In genomic region chr2:49451637-49452211, GRCm38 (mm10) we compare ENCODE assay signal across 7 mouse cellular contexts. TPM values are rescaled to one million over a fixed set of nuclear protein-coding genes. Genes with fewer than 3 reads are reported as not detected.
DNase-seq lines count a peak whose midpoint lies in the region; ATAC-seq lines count a peak whose summit lies in the region.

No protein-coding gene starts in this region.

- DNase-seq in adrenal gland, postnatal 10 days, result peak; percentile 96
- DNase-seq in embryo, embryonic 9.5 days (ENCODE audit: extremely low spot score), result peak; percentile 94
- peak; percentile 90 to 92 for DNase-seq in gastrocnemius, postnatal 4 days (ENCODE audit: low spot score in 2 of 2)
- peak; percentile 94 to 96 for DNase-seq in left cerebral cortex, postnatal 36 days (ENCODE audit: low spot score in 2 of 2)
- peak; percentile 100 for DNase-seq in midbrain, embryonic 11.5 days (ENCODE audit: low spot score, missing footprints)
- peak; percentile 86 for DNase-seq in spleen, adult 12 weeks (ENCODE audit: low spot score)

- no peaks in the 10 kb centered on the region for H3K36me3 ChIP-seq in intestine, embryonic 16.5 days (ENCODE audit: control insufficient read depth, insufficient read depth, low read length)
- no peaks in the 10 kb centered on the region for H3K36me3 ChIP-seq in midbrain, embryonic 11.5 days (ENCODE audit: control insufficient read depth, insufficient read depth, low read length)

- H3K9me3 ChIP-seq in intestine, embryonic 16.5 days (ENCODE audit: control insufficient read depth, low read length), result no peaks in the 10 kb centered on the region
- no peaks in the 10 kb centered on the region for H3K9me3 ChIP-seq in midbrain, embryonic 11.5 days (ENCODE audit: control insufficient read depth, low read length)

- peak overlapping the region; percentile 99 for H3K27ac ChIP-seq in intestine, embryonic 16.5 days (ENCODE audit: low read length)
- H3K27ac ChIP-seq in midbrain, embryonic 11.5 days (ENCODE audit: low read depth, low read length), result peak overlapping the region; percentile 99

- no peak overlapping the region for H3K4me2 ChIP-seq in intestine, embryonic 16.5 days (ENCODE audit: low read depth, low read length)
- peak overlapping the region; percentile 53 for H3K4me2 ChIP-seq in midbrain, embryonic 11.5 days

- no peaks in the 10 kb centered on the region for H3K27me3 ChIP-seq in intestine, embryonic 16.5 days (replicated peaks; ENCODE audit: control insufficient read depth, insufficient read depth, low read length)
- no peaks in the 10 kb centered on the region for H3K27me3 ChIP-seq in midbrain, embryonic 11.5 days (ENCODE audit: control insufficient read depth, insufficient read depth, low read length)

- peak overlapping the region; percentile 97 for H3K9ac ChIP-seq in intestine, embryonic 16.5 days (ENCODE audit: low read depth, low read length)
- H3K9ac ChIP-seq in midbrain, embryonic 11.5 days (ENCODE audit: low read length), result peak overlapping the region; percentile 99

- intact Hi-C loops in left cerebral cortex, postnatal 36 days (cut with DNase I), result loop anchor here (2.0 to 10.0 kb wide), 4 partner anchors 169 to 537 kb away; no protein-coding TSS in a partner anchor

- WGBS in intestine, embryonic 16.5 days, result 0% methylated on average over 43 of the region's 64 CpGs
- WGBS in midbrain, embryonic 11.5 days, result under 1% methylated on average over 53 of the region's 64 CpGs

- ATAC-seq in intestine, embryonic 16.5 days, result peak; percentile 88
- ATAC-seq in midbrain, embryonic 11.5 days (ENCODE audit: low FRiP score), result peak; percentile 87

- H3K4me1 ChIP-seq in intestine, embryonic 16.5 days (ENCODE audit: control insufficient read depth, insufficient read depth, low read length), result no peaks in the 10 kb centered on the region
- H3K4me1 ChIP-seq in midbrain, embryonic 11.5 days (ENCODE audit: control insufficient read depth, insufficient read depth, low read length), result peaks cover 4% of the 10 kb centered on the region; the same call in 1 of the 2 replicates

- peak overlapping the region; percentile 98 for H3K4me3 ChIP-seq in intestine, embryonic 16.5 days (ENCODE audit: low read length)
- H3K4me3 ChIP-seq in midbrain, embryonic 11.5 days (ENCODE audit: low read depth, low read length), result peak overlapping the region; percentile 92

RNA-seq across cellular contexts. Expression of gene Epc2, which starts 0.4 kb away (rescaled TPM):
- 10 to 100 TPM; 21.4 to 24.4 TPM for total RNA-seq in adrenal gland, postnatal 10 days (2021)
- 10 to 100 TPM; 22.2 to 22.8 TPM for total RNA-seq in gastrocnemius, postnatal 4 days (2021)
- 3.8 and 4.0 TPM in 2 replicates for polyA plus RNA-seq in intestine, embryonic 16.5 days (2015; fragmentation: Nextera tagmentation; extraction: Ambion mirVana)
- 10 to 100 TPM; 53.3 to 57.7 TPM for total RNA-seq in left cerebral cortex, postnatal 36 days (2021)
- 12.2 and 14.0 TPM in 2 replicates for polyA plus RNA-seq in midbrain, embryonic 11.5 days (2014; fragmentation: Nextera tagmentation; extraction: Ambion mirVana)

Comparison
In these comparisons a context has a peak if more than half of its experiments do, and no peak if none do; other contexts are left out.
1. Peak in every context shown above with its lines: DNase-seq, ATAC-seq, H3K4me3 ChIP-seq and H3K27ac ChIP-seq.